Comparison of ENCODE assay signal across 22 mouse cellular contexts in the genomic region with DNA sequence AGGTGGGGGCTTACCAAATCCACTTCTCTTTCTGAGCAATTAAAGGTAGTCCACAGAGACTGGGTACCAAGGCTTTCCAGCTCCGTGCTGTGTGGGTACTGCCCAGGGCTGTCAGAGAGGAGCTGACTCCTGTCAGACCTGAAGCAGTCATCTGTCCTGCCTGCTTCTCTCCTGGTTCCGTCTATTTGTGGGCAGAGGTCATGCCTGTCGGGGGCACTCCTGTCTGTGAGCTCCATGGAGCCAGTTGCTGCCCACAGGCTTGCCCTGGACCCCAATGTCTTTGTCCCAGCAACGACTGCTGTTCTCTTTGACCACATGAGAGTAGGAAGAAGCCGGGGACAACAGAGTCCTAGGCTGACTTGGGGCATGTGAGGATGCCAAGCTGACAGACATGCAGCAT. TPM values are rescaled to one million over a fixed set of nuclear protein-coding genes. Genes with fewer than 3 reads are reported as not detected.
DNase-seq lines count a peak whose midpoint lies in the region; ATAC-seq and TF ChIP-seq lines count a peak whose summit lies in the region.
"Had no signal": no experiment of that assay in that cellular context is flagged by ENCODE, and none has a peak within 500 bp of the region (broad histone marks: within the 10 kb centered on the region; RNA-seq: fewer than 3 reads in every experiment).

No protein-coding gene starts in this region.

- H3K4me3 ChIP-seq in heart, adult 2 months, result no peak overlapping the region
- H3K4me3 ChIP-seq in heart, embryonic 12.5 days, result no peak overlapping the region
- no peak overlapping the region for H3K4me3 ChIP-seq in brown adipose tissue, adult 24 weeks (ENCODE audit: insufficient read depth, low read depth, low read length)
- H3K4me3 ChIP-seq: forebrain, embryonic 10.5 days; forebrain, embryonic 13.5 days; heart, embryonic 13.5 days had no signal

- peak; percentile 42 for DNase-seq in cerebellum, adult 9-11 months
- no peak for DNase-seq in cerebellum, postnatal 25 days
- peak in 1 of 2 experiments; percentile 18 for DNase-seq in heart, adult 2 months
- DNase-seq: adrenal gland, adult 2 months; adrenal gland, postnatal 14 days; cerebellum, adult 9-10 months; cerebellum, postnatal 36 days; gastrocnemius, postnatal 14 days; heart, postnatal 14 days; heart, postnatal 4 days had no signal

- peak overlapping the region; percentile 26 for H3K27ac ChIP-seq in heart, adult 2 months
- no peak overlapping the region for H3K27ac ChIP-seq in heart, embryonic 12.5 days (ENCODE audit: poor library complexity, severe bottlenecking)
- peak overlapping the region; percentile 4 for H3K27ac ChIP-seq in brown adipose tissue, adult 24 weeks (replicated peaks; ENCODE audit: low read depth, low read length)
- H3K27ac ChIP-seq: forebrain, embryonic 13.5 days; heart, embryonic 13.5 days; hindbrain, embryonic 14.5 days; hindbrain, postnatal 0 days had no signal

- H3K9me3 ChIP-seq in heart, embryonic 12.5 days (replicated peaks), result no peaks in the 10 kb centered on the region
- H3K9me3 ChIP-seq: forebrain, embryonic 10.5 days; forebrain, embryonic 13.5 days; heart, embryonic 13.5 days had no signal

- WGBS in heart, adult 2 months, result 95% methylated on average over 5 of the region's 5 CpGs
- 77% methylated on average over 5 of the region's 5 CpGs for WGBS in heart, embryonic 12.5 days

- H3K4me1 ChIP-seq in heart, adult 2 months (ENCODE audit: control insufficient read depth, insufficient read depth, low read length), result peaks cover 30% of the 10 kb centered on the region
- peaks cover 36% of the 10 kb centered on the region for H3K4me1 ChIP-seq in heart, embryonic 12.5 days (replicated peaks)
- H3K4me1 ChIP-seq in brown adipose tissue, adult 24 weeks (ENCODE audit: control insufficient read depth, insufficient read depth, insufficient read length, low read length), result peaks cover 65% of the 10 kb centered on the region

- no peak for TF ChIP-seq EP300 in heart, adult 2 months (IDR thresholded peaks at IDR 0.05; ENCODE audit: insufficient read depth, low read depth, low read length)

- no peaks in the 10 kb centered on the region for H3K27me3 ChIP-seq in heart, adult 2 months (ENCODE audit: control insufficient read depth, insufficient read depth, low read length)
- no peaks in the 10 kb centered on the region for H3K27me3 ChIP-seq in heart, embryonic 12.5 days (replicated peaks)
- H3K27me3 ChIP-seq: forebrain, embryonic 13.5 days; heart, embryonic 13.5 days had no signal

- no peak overlapping the region for H3K4me2 ChIP-seq in heart, embryonic 12.5 days
- H3K4me2 ChIP-seq: forebrain, embryonic 13.5 days; heart, embryonic 13.5 days; hindbrain, embryonic 14.5 days had no signal

- no peak for TF ChIP-seq POLR2A in heart, adult 2 months (IDR thresholded peaks at IDR 0.05; ENCODE audit: insufficient read depth, low read depth, low read length)

- no peak for ATAC-seq in heart, embryonic 12.5 days (ENCODE audit: insufficient number of reproducible peaks, low FRiP score)
- 0 out of 2 replicates have a peak, but pooled peaks have one; percentile 8 for ATAC-seq in common myeloid progenitor, adult 5-6 weeks (replicated peaks; ENCODE audit: low read depth, poor library complexity, severe bottlenecking)
- ATAC-seq: CD4-positive, CD25-positive, alpha-beta regulatory T cell, adult 4 months; forebrain, embryonic 13.5 days; forebrain, embryonic 16.5 days; hindbrain, postnatal 0 days; inflammation-experienced regulatory T-cells, adult 6 months; intestine, embryonic 16.5 days had no signal

- H3K36me3 ChIP-seq in heart, adult 2 months (ENCODE audit: control insufficient read depth, insufficient read depth, low read length), result no peaks in the 10 kb centered on the region
- H3K36me3 ChIP-seq in heart, embryonic 12.5 days, result no peaks in the 10 kb centered on the region
- H3K36me3 ChIP-seq: forebrain, embryonic 10.5 days; heart, embryonic 13.5 days had no signal

- intact Hi-C loops in heart, adult 2 months (cut with DNase I), result no loop called here

- no peak overlapping the region for H3K9ac ChIP-seq in heart, adult 2 months (ENCODE audit: low read depth, low read length)
- no peak overlapping the region for H3K9ac ChIP-seq in heart, embryonic 12.5 days
- H3K9ac ChIP-seq: forebrain, embryonic 13.5 days; hindbrain, embryonic 14.5 days had no signal

- H3K79me2 ChIP-seq in heart, adult 2 months (replicated peaks; ENCODE audit: control insufficient read depth, insufficient read depth, low read length), result no peaks in the 10 kb centered on the region

- TF ChIP-seq CTCF in heart, adult 2 months (IDR thresholded peaks at IDR 0.05), result no peak

RNA-seq across cellular contexts. Expression of gene Pim3, which starts 5.4 kb away (rescaled TPM):
- total RNA-seq in heart, adult 2 months (2021), result 100 to 1,000 TPM in 1 of 2 experiments, 10 to 100 TPM in 1; 95.3 to 133 TPM
- 45.6 and 58.8 TPM in 2 replicates for polyA plus RNA-seq in heart, adult 2 months (2012; rRNA removed)
- polyA plus RNA-seq in heart, embryonic 12.5 days (2016; fragmentation: Nextera tagmentation; extraction: Ambion mirVana), result 67.5 and 68.1 TPM in 2 replicates
- 29.2 and 73.9 TPM in 2 replicates for polyA plus RNA-seq in brown adipose tissue, adult 24 weeks (2012; ENCODE audit: insufficient read depth, insufficient read length, missing spikeins)
- total RNA-seq in common myeloid progenitor, adult 5-6 weeks (2017), result 11.9 and 12.3 TPM in 2 replicates

RNA-seq across cellular contexts. Expression of gene Creld2, which starts 37.2 kb away (rescaled TPM):
- total RNA-seq in heart, adult 2 months (2021), result 10 to 100 TPM; 23.6 to 24.7 TPM
- 13.6 and 19.9 TPM in 2 replicates for polyA plus RNA-seq in heart, adult 2 months (2012; rRNA removed)
- polyA plus RNA-seq in heart, embryonic 12.5 days (2016; fragmentation: Nextera tagmentation; extraction: Ambion mirVana), result 61.9 and 66.4 TPM in 2 replicates
- polyA plus RNA-seq in brown adipose tissue, adult 24 weeks (2012; ENCODE audit: insufficient read depth, insufficient read length, missing spikeins), result 7.8 and 12.6 TPM in 2 replicates
- total RNA-seq in common myeloid progenitor, adult 5-6 weeks (2017), result 55.5 and 67.1 TPM in 2 replicates

RNA-seq across cellular contexts. Expression of gene Alg12, which starts 37.5 kb away (rescaled TPM):
- total RNA-seq in heart, adult 2 months (2021), result 1 to 10 TPM; 7.2 to 8.7 TPM
- 11.0 and 17.5 TPM in 2 replicates for polyA plus RNA-seq in heart, adult 2 months (2012; rRNA removed)
- polyA plus RNA-seq in heart, embryonic 12.5 days (2016; fragmentation: Nextera tagmentation; extraction: Ambion mirVana), result 9.3 and 9.4 TPM in 2 replicates
- polyA plus RNA-seq in brown adipose tissue, adult 24 weeks (2012; ENCODE audit: insufficient read depth, insufficient read length, missing spikeins), result 6.0 and 7.2 TPM in 2 replicates
- 1.8 and 5.0 TPM in 2 replicates for total RNA-seq in common myeloid progenitor, adult 5-6 weeks (2017)
